Mouse (Mus musculus) liver, postnatal 0 days (tissue): ENCODE results near the gene Ctbp2.

ENCODE experiments used
- CTCF ChIP-seq: sonication (generic); IDR thresholded peaks from 2 replicates; pipeline ENCODE4 v1.5.1; 2016; ENCODE audit warnings: antibody characterized with exemption, low read depth
- EP300 ChIP-seq: IDR thresholded peaks from 2 replicates; pipeline ENCODE4 v1.6.1; 2016; ENCODE audit warnings: antibody characterized with exemption, low read depth, mild to moderate bottlenecking

DNA sequence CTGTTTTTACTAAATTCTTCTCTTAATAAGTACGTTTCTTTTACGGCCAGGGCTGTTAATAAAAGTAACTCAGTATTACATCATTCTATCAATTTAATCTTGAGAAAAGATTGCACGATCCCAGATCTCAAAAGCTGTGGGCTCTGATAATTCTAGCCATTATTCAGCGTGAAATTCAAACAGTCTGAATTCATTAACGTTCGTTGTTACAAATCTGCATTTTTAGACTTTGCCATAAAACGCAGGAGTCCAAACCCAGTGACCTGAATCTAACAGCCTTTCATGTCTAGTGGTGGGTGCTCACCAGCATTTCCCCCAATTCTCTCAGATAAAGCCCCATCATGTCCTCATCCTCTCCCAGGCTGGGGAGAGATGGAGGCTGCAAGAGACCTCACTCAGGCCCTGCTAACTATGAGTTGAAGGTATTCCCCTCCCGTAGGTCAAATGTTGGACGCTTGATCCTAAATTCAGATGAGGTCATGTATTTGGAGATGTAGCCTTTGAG is 51.0 kb downstream of the Ctbp2 start:
- TF ChIP-seq CTCF (no peak), EP300 (no peak)
